Mouse (Mus musculus) CH12.LX (cell line): ENCODE results near the gene Ttc9c. TPM values are rescaled to one million over a fixed set of nuclear protein-coding genes. Genes with fewer than 3 reads are reported as not detected.

ENCODE experiments used
- DNase-seq: peaks from one replicate; pipeline ENCODE4 v3.0.0-alpha.2; 2013; ENCODE audit errors: extremely low read depth
- H3K27ac ChIP-seq: 2 replicates; pipeline ENCODE4 v1.5.1; 2012; ENCODE audit warnings: low read depth, mild to moderate bottlenecking, control low read depth, moderate library complexity; ENCODE audit not compliant: insufficient read depth
- H3K27me3 ChIP-seq: replicated peaks from 2 replicates; pipeline ENCODE3; 2012; ENCODE audit warnings: inconsistent platforms
- H3K36me3 ChIP-seq, 2 experiments: replicated peaks in 1 of 2; 2 replicates each; pipeline versions ENCODE3 to v1.6.1; 2012; ENCODE audit warnings: inconsistent platforms in 1 of 2, low read length in 1 of 2, mild to moderate bottlenecking in 1 of 2, mixed read lengths in 1 of 2, moderate library complexity in 1 of 2; ENCODE audit not compliant: control insufficient read depth in 1 of 2, insufficient read depth in 1 of 2
- H3K4me1 ChIP-seq, 2 experiments: 2 replicates each; pipeline ENCODE4 v1.6.1; 2012; ENCODE audit warnings: inconsistent platforms in 1 of 2, moderate library complexity in 1 of 2; ENCODE audit not compliant: insufficient read depth in 2 of 2, control insufficient read depth in 1 of 2
- H3K4me2 ChIP-seq: 2 replicates; pipeline ENCODE4 v1.6.1; 2012; ENCODE audit warnings: low read depth, mild to moderate bottlenecking, control low read depth; ENCODE audit not compliant: poor library complexity, insufficient read depth, severe bottlenecking
- H3K4me3 ChIP-seq, 3 experiments: fragments of 150-350 bp in 1 of 3; sonication (generic) in 1 of 3; replicated peaks in 1 of 3; 2 replicates each; pipeline versions ENCODE3 to v1.5.1; 2011 to 2012; ENCODE audit warnings: low read depth in 2 of 3, low read length in 2 of 3, mild to moderate bottlenecking in 2 of 3, moderate library complexity in 2 of 3, control low read depth in 1 of 3, improper control_type of control experiment in 1 of 3, inconsistent platforms in 1 of 3, mixed read lengths in 1 of 3; ENCODE audit not compliant: poor library complexity in 1 of 3
- H3K79me2 ChIP-seq: replicated peaks from 2 replicates; pipeline ENCODE4 v1.6.1; 2012; ENCODE audit warnings: mild to moderate bottlenecking, moderate library complexity; ENCODE audit not compliant: control insufficient read depth, poor library complexity, insufficient read depth, severe bottlenecking; ENCODE audit errors: extremely low read depth
- H3K9ac ChIP-seq: 2 replicates; pipeline ENCODE4 v1.6.1; 2012; ENCODE audit warnings: low read depth, mild to moderate bottlenecking, control low read depth, moderate library complexity; ENCODE audit not compliant: insufficient read depth
- H3K9me3 ChIP-seq: replicated peaks from 2 replicates; pipeline ENCODE3; 2012; ENCODE audit warnings: low read length, inconsistent platforms, mixed read lengths
- BHLHE40 ChIP-seq: IDR thresholded peaks from 2 replicates; pipeline ENCODE4 v1.6.1; 2011; ENCODE audit warnings: mild to moderate bottlenecking, low read depth, low read length, improper control_type of control experiment
- CHD2 ChIP-seq: IDR thresholded peaks from 2 replicates; pipeline ENCODE4 v1.6.1; 2011; ENCODE audit warnings: low read length, improper control_type of control experiment
- ELF1 ChIP-seq: IDR thresholded peaks from 2 replicates; pipeline ENCODE4 v1.6.1; 2014; ENCODE audit warnings: low read depth, mild to moderate bottlenecking, inconsistent platforms, low read length, improper control_type of control experiment
- EP300 ChIP-seq: IDR thresholded peaks from 2 replicates; pipeline ENCODE4 v1.6.1; 2011; ENCODE audit warnings: low read length, improper control_type of control experiment
- IRF4 ChIP-seq: IDR thresholded peaks from 2 replicates; pipeline ENCODE4 v1.6.1; 2014; ENCODE audit warnings: low read depth, mild to moderate bottlenecking, inconsistent platforms, low read length, improper control_type of control experiment
- JUND ChIP-seq: conservative IDR thresholded peaks from 2 replicates; pipeline ENCODE4 v1.6.1; 2011; ENCODE audit warnings: low read depth, low read length, improper control_type of control experiment
- KAT2A ChIP-seq: IDR thresholded peaks from 2 replicates; pipeline ENCODE4 v1.6.1; 2012; ENCODE audit warnings: low read length, improper control_type of control experiment, inconsistent platforms; ENCODE audit not compliant: insufficient replicate concordance
- MAFK ChIP-seq: IDR thresholded peaks from 2 replicates; pipeline ENCODE4 v1.6.1; 2011; ENCODE audit warnings: low read length, improper control_type of control experiment; ENCODE audit not compliant: insufficient replicate concordance
- MAX ChIP-seq: IDR thresholded peaks from 2 replicates; pipeline ENCODE4 v1.6.1; 2011; ENCODE audit warnings: low read length, improper control_type of control experiment
- MAZ ChIP-seq: IDR thresholded peaks from 2 replicates; pipeline ENCODE4 v1.6.1; 2012; ENCODE audit warnings: low read depth, mild to moderate bottlenecking, inconsistent platforms, low read length, improper control_type of control experiment, moderate library complexity
- MEF2A ChIP-seq: IDR thresholded peaks from 2 replicates; pipeline ENCODE4 v1.6.1; 2014; ENCODE audit warnings: low read depth, mild to moderate bottlenecking, inconsistent platforms, low read length, improper control_type of control experiment, borderline replicate concordance
- MXI1 ChIP-seq: IDR thresholded peaks from 2 replicates; pipeline ENCODE4 v1.6.1; 2011; ENCODE audit warnings: mild to moderate bottlenecking, low read depth, low read length, improper control_type of control experiment
- MYC ChIP-seq: IDR thresholded peaks from 2 replicates; pipeline ENCODE4 v1.6.1; 2011; ENCODE audit warnings: low read depth, mild to moderate bottlenecking, improper control_type of control experiment, low read length
- NELFE ChIP-seq: IDR thresholded peaks from 2 replicates; pipeline ENCODE4 v1.6.1; 2011; ENCODE audit warnings: low read depth, low read length, improper control_type of control experiment
- TBP ChIP-seq: conservative IDR thresholded peaks from 2 replicates; pipeline ENCODE4 v1.6.1; 2011; ENCODE audit warnings: low read depth, low read length, improper control_type of control experiment
- UBTF ChIP-seq: IDR thresholded peaks from 2 replicates; pipeline ENCODE4 v1.6.1; 2012; ENCODE audit warnings: low read depth, mild to moderate bottlenecking, inconsistent platforms, low read length, improper control_type of control experiment, moderate library complexity
- ZC3H11A ChIP-seq: IDR thresholded peaks from 2 replicates; pipeline ENCODE4 v1.6.1; 2012; ENCODE audit warnings: low read depth, mild to moderate bottlenecking, inconsistent platforms, low read length, improper control_type of control experiment
- ZMIZ1 ChIP-seq: IDR thresholded peaks from 2 replicates; pipeline ENCODE4 v1.6.1; 2012; ENCODE audit warnings: low read depth, mild to moderate bottlenecking, inconsistent platforms, low read length, improper control_type of control experiment
- ZNF384 ChIP-seq: IDR thresholded peaks from 2 replicates; pipeline ENCODE4 v1.6.1; 2012; ENCODE audit warnings: low read depth, low read length, improper control_type of control experiment, inconsistent platforms
- dilution Hi-C: fragments of 300-500 bp; cut with MboI; formaldehyde crosslinking; loops from 2 replicates; pipeline ENCODE4 v1.14.3; 2020; ENCODE audit warnings: low sequenced_read_pairs; ENCODE audit not compliant: extremely low pct_unique_long_range_greater_than_20kb, extremely low pct_ligation_motif_present
- in situ Hi-C: fragments of 300-500 bp; cut with MboI; formaldehyde crosslinking; loops from 3 replicates; pipeline ENCODE4 v1.14.3; 2019; ENCODE audit warnings: low sequenced_read_pairs, low pct_ligation_motif_present, low pct_unique_long_range_greater_than_20kb, mixed read lengths
- polyA plus RNA-seq: library from polyadenylated mRNA; unstranded; fragments of >175 nt; gene quantifications from 2 replicates; pipeline ENCODE4 v1.2.1, GENCODE M21; 2012; ENCODE audit warnings: low read depth; ENCODE audit not compliant: insufficient read length
- total RNA-seq, 2 experiments: library from RNA; depleted of rRNA; stranded (reverse); fragments of 300-350 nt in 1 of 2; fragments of >200 nt in 1 of 2; gene quantifications; 2 replicates each; pipeline ENCODE4 v1.2.3; 2012 to 2014

The Ttc9c gene
- total and polyA plus RNA-seq, 3 experiments = 42.0 to 56.5 (median 44.7) TPM

- Histone ChIP-seq H3K27ac (no peak within 1 kb of the TSS), H3K36me3 (peaks cover 81 to 97% of the 10 kb centered on the region in 2 experiments), H3K27me3 (no peaks in the 10 kb centered on the region), H3K4me3 (no peak within 1 kb of the TSS), H3K9ac (no peak within 1 kb of the TSS), H3K9me3 (no peaks in the 10 kb centered on the region)
- in situ Hi-C loops = loop anchor here (25.0 kb wide), 1 partner anchor 1033 kb away; no protein-coding TSS in a partner anchor
- dilution Hi-C loops = no loop called here
- TF ChIP-seq TBP (no peak), NELFE (no peak), IRF4 (no peak)
- TF ChIP-seq, all 38 proteins: peak for 0
- peaks cover 19% of the 10 kb centered on the region for H3K79me2 ChIP-seq
- no peak within 1 kb of the TSS for H3K4me2 ChIP-seq
- no peak for DNase-seq
- no peaks in the 10 kb centered on the region; a peak in 1 of 4 replicates for H3K4me1 ChIP-seq
Measured at GRCm38 (mm10) chr19:8829660-8830059, 10.5 kb upstream of the Ttc9c start, which contains the start of gene AC129217.1. Gene AC129217.1 (plus strand): TSS chr19:8829773.

GRCm38 (mm10) chr19:8822696-8823095 lies 3.6 kb upstream of the Ttc9c start:
- H3K36me3 ChIP-seq = peaks cover 42 to 53% of the 10 kb centered on the region in 2 experiments
- in situ Hi-C loops = no loop called here
- no peak overlapping the region for H3K27ac ChIP-seq
- H3K9ac ChIP-seq = peak overlapping the region; percentile 89; the same call in 1 of the 2 replicates
- peaks cover 61% of the 10 kb centered on the region for H3K79me2 ChIP-seq
- dilution Hi-C loops = no loop called here
- peaks cover 0 to 10% of the 10 kb centered on the region in 2 experiments; a peak in 2 of 4 replicates for H3K4me1 ChIP-seq
- H3K4me3 ChIP-seq = peak overlapping the region in 2 of 3 experiments; percentile 23 to 46
- peak overlapping the region; percentile 72 for H3K4me2 ChIP-seq
- TF ChIP-seq ELF1 (no peak), ZC3H11A (no peak), MAZ (no peak), MAX (no peak), KAT2A (no peak), BHLHE40 (no peak), MEF2A (no peak), CHD2 (no peak), IRF4 (no peak), JUND (no peak), MAFK (no peak), MYC (no peak), ZNF384 (no peak), MXI1 (no peak), EP300 (no peak), ZMIZ1 (no peak), TBP (no peak), UBTF (no peak)
- no peak for DNase-seq
- H3K27me3 ChIP-seq = no peaks in the 10 kb centered on the region
- H3K9me3 ChIP-seq = no peaks in the 10 kb centered on the region
